Mouse (Mus musculus): ENCODE measurements at regions not wholly inside any gene's neighbourhood (a gene's known extent, or its start where the extent isn't known, plus 50 kb on each side); places are given as distances from the start of the nearest gene placed in this dataset.

DNA sequence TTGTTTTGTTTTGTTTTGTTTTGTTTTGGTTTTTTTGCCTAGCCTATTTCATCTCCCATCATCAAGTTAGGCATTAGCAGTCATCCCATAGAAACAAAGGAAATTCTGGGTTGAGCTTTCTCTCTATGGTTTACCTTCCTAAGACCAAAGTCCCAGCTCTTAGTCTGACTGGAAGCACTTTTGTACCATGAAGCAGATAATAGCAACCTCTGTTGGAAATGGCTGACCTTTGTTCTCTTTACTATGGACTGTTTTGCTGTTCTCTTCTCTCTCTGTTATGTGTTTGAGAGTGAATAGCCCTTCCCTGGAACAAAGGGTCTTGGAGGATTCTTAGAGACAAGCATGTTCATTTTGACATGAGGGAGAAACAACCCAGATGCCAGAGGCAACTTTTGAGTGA, 1681.7 kb upstream of the 5930422O12Rik start:
- Histone ChIP-seq H3K36me3 (ENCODE audit: control insufficient read depth, insufficient read depth, low read length, poor library complexity, severe bottlenecking) (no peaks in the 10 kb centered on the region), H3K4me1 (ENCODE audit: control insufficient read depth in 2 of 2, insufficient read depth in 2 of 2, low read length in 2 of 2, poor library complexity in 1 of 2) (no peaks in the 10 kb centered on the region), H3K27ac (ENCODE audit: insufficient read depth, low read depth, low read length, poor library complexity, severe bottlenecking) (no peak overlapping the region), H3K9ac (ENCODE audit: insufficient read depth, low read depth, low read length, poor library complexity, severe bottlenecking) (no peak overlapping the region), H3K4me3 (ENCODE audit: insufficient read depth in 1 of 2, low read depth in 1 of 2, low read length in 2 of 2, poor library complexity in 1 of 2, severe bottlenecking in 1 of 2) (no peak overlapping the region), H3K9me3 (ENCODE audit: control insufficient read depth, insufficient read depth, low read depth, low read length) (no peaks in the 10 kb centered on the region)
- DNase-seq (ENCODE audit: low read depth, low spot score): no peak
- in situ Hi-C loops (cut with MboI; ENCODE audit: low sequenced_read_pairs in 2 of 2, unreplicated experiment in 2 of 2): no loop called here
- no peak for TF ChIP-seq MAFK (IDR thresholded peaks at IDR 0.05; ENCODE audit: insufficient read depth, low read depth, low read length)
- no peak for TF ChIP-seq ZC3H11A (IDR thresholded peaks at IDR 0.05; ENCODE audit: borderline replicate concordance, low read depth, low read length)

DNA sequence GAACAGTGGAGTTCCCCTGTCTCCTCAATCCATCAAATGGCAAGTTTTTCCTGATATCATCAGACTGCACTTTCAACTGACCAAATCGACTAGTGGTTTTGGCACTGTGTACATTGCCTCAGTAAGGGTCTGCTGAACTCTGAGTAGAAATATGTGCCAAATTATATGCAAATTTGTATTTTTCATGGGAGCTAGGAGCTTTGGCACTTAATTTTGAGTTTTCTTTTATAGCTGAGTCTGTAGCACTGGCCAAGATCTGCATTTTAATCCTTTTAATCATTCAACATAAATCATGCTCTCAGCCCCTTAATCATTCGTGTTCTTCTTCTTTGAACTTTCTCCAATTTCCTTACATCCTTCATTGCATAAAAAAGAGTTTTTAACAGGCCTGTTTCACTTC, 1678.5 kb upstream of the 5930422O12Rik start:
- no peak overlapping the region for H3K9ac ChIP-seq (ENCODE audit: insufficient read depth, low read depth, low read length, poor library complexity, severe bottlenecking)
- H3K36me3 ChIP-seq (ENCODE audit: control insufficient read depth, insufficient read depth, low read length, poor library complexity, severe bottlenecking): no peaks in the 10 kb centered on the region
- no peak for TF ChIP-seq ZNF384 (IDR thresholded peaks at IDR 0.05; ENCODE audit: low read depth, low read length)
- no peak for TF ChIP-seq CHD2 (IDR thresholded peaks at IDR 0.05; ENCODE audit: low read depth, low read length)
- no peak for TF ChIP-seq HCFC1 (IDR thresholded peaks at IDR 0.05; ENCODE audit: borderline replicate concordance, insufficient read depth, low read length)
- no peak for TF ChIP-seq MAFK (IDR thresholded peaks at IDR 0.05; ENCODE audit: insufficient read depth, low read depth, low read length)
- no peak for TF ChIP-seq ZC3H11A (IDR thresholded peaks at IDR 0.05; ENCODE audit: borderline replicate concordance, low read depth, low read length)
- in situ Hi-C loops (cut with MboI; ENCODE audit: low sequenced_read_pairs in 2 of 2, unreplicated experiment in 2 of 2): no loop called here
- no peaks in the 10 kb centered on the region for H3K4me1 ChIP-seq (ENCODE audit: control insufficient read depth in 2 of 2, insufficient read depth in 2 of 2, low read length in 2 of 2, poor library complexity in 1 of 2)
- no peaks in the 10 kb centered on the region for H3K9me3 ChIP-seq (ENCODE audit: control insufficient read depth, insufficient read depth, low read depth, low read length)
- no peak for DNase-seq (ENCODE audit: low read depth, low spot score)
- H3K4me3 ChIP-seq (ENCODE audit: insufficient read depth in 1 of 2, low read depth in 1 of 2, low read length in 2 of 2, poor library complexity in 1 of 2, severe bottlenecking in 1 of 2): no peak overlapping the region
- no peak overlapping the region for H3K27ac ChIP-seq (ENCODE audit: insufficient read depth, low read depth, low read length, poor library complexity, severe bottlenecking)

DNA sequence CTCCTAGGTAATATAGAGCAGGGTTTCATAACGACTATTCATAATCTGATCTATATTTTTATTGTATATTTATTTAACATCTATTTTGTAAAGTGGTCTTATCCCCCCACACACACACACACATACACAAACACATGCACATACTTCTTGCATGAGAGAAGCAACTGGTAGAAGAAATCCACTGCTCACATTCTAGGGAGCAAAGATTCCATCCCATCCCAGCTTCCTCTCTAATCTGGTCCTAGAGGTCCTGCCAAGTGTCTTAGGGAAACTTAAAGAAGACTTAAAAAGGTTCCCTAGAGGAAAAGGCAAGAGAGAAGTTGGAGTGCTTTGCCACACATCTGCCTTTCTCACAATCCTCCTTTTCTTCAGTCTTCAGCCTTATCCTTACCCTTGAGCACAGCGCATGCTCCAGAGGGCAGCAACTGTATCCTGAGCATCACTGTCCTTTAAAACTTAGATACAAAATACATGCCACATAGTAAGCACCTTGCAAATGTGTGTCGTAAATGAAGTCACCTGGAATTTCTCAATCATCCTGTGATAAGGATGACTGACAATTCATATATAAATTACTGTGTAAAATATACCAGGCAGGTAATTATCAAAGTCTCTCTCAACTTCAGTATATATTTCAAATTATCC, 1677.9 kb upstream of the 5930422O12Rik start:
- in situ Hi-C loops (cut with MboI; ENCODE audit: low sequenced_read_pairs in 2 of 2, unreplicated experiment in 2 of 2): no loop called here
- Histone ChIP-seq H3K9me3 (ENCODE audit: control insufficient read depth, insufficient read depth, low read depth, low read length) (no peaks in the 10 kb centered on the region), H3K4me3 (ENCODE audit: insufficient read depth in 1 of 2, low read depth in 1 of 2, low read length in 2 of 2, poor library complexity in 1 of 2, severe bottlenecking in 1 of 2) (no peak overlapping the region), H3K4me1 (ENCODE audit: control insufficient read depth in 2 of 2, insufficient read depth in 2 of 2, low read length in 2 of 2, poor library complexity in 1 of 2) (no peaks in the 10 kb centered on the region), H3K36me3 (ENCODE audit: control insufficient read depth, insufficient read depth, low read length, poor library complexity, severe bottlenecking) (no peaks in the 10 kb centered on the region), H3K9ac (ENCODE audit: insufficient read depth, low read depth, low read length, poor library complexity, severe bottlenecking) (no peak overlapping the region), H3K27ac (ENCODE audit: insufficient read depth, low read depth, low read length, poor library complexity, severe bottlenecking) (no peak overlapping the region)
- DNase-seq (ENCODE audit: low read depth, low spot score): no peak
- TF ChIP-seq ZC3H11A (IDR thresholded peaks at IDR 0.05; ENCODE audit: borderline replicate concordance, low read depth, low read length) (no peak), CHD2 (IDR thresholded peaks at IDR 0.05; ENCODE audit: low read depth, low read length) (no peak)

DNA sequence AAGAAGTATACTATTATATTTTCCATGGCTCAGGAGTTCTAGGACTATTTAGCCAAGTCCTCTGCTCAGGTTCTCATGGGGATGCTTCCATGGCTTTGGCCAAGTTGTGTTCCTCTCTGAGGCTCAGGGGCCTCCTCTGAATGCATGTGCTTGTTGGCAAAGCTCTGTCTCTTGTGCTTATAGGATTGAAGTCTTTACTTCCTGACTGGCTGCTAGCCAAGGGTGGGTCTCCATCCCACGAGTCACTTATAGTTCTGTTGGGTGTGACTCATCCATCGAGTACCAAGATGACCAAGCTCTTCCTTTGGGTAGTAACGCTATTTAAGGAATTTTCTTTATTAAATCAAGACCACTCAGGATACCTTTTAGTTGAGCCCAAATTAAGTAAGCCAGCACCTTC, 1672.8 kb upstream of the 5930422O12Rik start:
- Histone ChIP-seq H3K4me1 (ENCODE audit: control insufficient read depth in 2 of 2, insufficient read depth in 2 of 2, low read length in 2 of 2, poor library complexity in 1 of 2) (no peaks in the 10 kb centered on the region), H3K9ac (ENCODE audit: insufficient read depth, low read depth, low read length, poor library complexity, severe bottlenecking) (no peak overlapping the region), H3K27ac (ENCODE audit: insufficient read depth, low read depth, low read length, poor library complexity, severe bottlenecking) (no peak overlapping the region), H3K36me3 (ENCODE audit: control insufficient read depth, insufficient read depth, low read length, poor library complexity, severe bottlenecking) (no peaks in the 10 kb centered on the region), H3K4me3 (ENCODE audit: insufficient read depth in 1 of 2, low read depth in 1 of 2, low read length in 2 of 2, poor library complexity in 1 of 2, severe bottlenecking in 1 of 2) (no peak overlapping the region), H3K9me3 (ENCODE audit: control insufficient read depth, insufficient read depth, low read depth, low read length) (no peaks in the 10 kb centered on the region)
- in situ Hi-C loops (cut with MboI; ENCODE audit: low sequenced_read_pairs in 2 of 2, unreplicated experiment in 2 of 2): no loop called here
- DNase-seq (ENCODE audit: low read depth, low spot score): no peak
- TF ChIP-seq MAFK (IDR thresholded peaks at IDR 0.05; ENCODE audit: insufficient read depth, low read depth, low read length) (no peak), ZC3H11A (IDR thresholded peaks at IDR 0.05; ENCODE audit: borderline replicate concordance, low read depth, low read length) (no peak), CHD2 (IDR thresholded peaks at IDR 0.05; ENCODE audit: low read depth, low read length) (no peak), HCFC1 (IDR thresholded peaks at IDR 0.05; ENCODE audit: borderline replicate concordance, insufficient read depth, low read length) (no peak), ZNF384 (IDR thresholded peaks at IDR 0.05; ENCODE audit: low read depth, low read length) (no peak)

DNA sequence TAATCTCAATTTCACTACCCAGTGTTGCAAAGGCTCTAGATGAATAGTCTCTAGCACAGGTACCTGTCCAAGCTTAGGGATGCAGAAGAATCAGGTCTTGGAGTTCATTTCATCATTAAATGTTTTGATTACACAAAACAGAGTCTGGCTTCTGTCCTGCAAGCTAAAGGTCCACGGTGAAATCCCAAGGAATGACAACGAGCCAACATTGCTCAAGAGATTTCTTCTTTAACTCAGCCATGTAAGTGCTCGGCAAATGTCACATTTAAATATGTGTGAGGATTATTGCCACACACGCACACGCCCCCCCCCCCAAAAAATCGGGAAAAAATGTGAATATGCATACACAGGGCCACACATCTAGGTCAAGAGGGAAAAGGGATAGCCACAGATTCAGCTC, 1666.4 kb upstream of the 5930422O12Rik start:
- no peak for DNase-seq (ENCODE audit: low read depth, low spot score)
- in situ Hi-C loops (cut with MboI; ENCODE audit: low sequenced_read_pairs in 2 of 2, unreplicated experiment in 2 of 2): no loop called here
- H3K27ac ChIP-seq (ENCODE audit: insufficient read depth, low read depth, low read length, poor library complexity, severe bottlenecking): no peak overlapping the region
- no peaks in the 10 kb centered on the region for H3K9me3 ChIP-seq (ENCODE audit: control insufficient read depth, insufficient read depth, low read depth, low read length)
- H3K4me3 ChIP-seq (ENCODE audit: insufficient read depth in 1 of 2, low read depth in 1 of 2, low read length in 2 of 2, poor library complexity in 1 of 2, severe bottlenecking in 1 of 2): no peak overlapping the region
- TF ChIP-seq ZNF384 (IDR thresholded peaks at IDR 0.05; ENCODE audit: low read depth, low read length) (no peak), CHD2 (IDR thresholded peaks at IDR 0.05; ENCODE audit: low read depth, low read length) (no peak), MAFK (IDR thresholded peaks at IDR 0.05; ENCODE audit: insufficient read depth, low read depth, low read length) (no peak), ZC3H11A (IDR thresholded peaks at IDR 0.05; ENCODE audit: borderline replicate concordance, low read depth, low read length) (no peak), HCFC1 (IDR thresholded peaks at IDR 0.05; ENCODE audit: borderline replicate concordance, insufficient read depth, low read length) (no peak)
- no peaks in the 10 kb centered on the region for H3K4me1 ChIP-seq (ENCODE audit: control insufficient read depth in 2 of 2, insufficient read depth in 2 of 2, low read length in 2 of 2, poor library complexity in 1 of 2)
- H3K9ac ChIP-seq (ENCODE audit: insufficient read depth, low read depth, low read length, poor library complexity, severe bottlenecking): no peak overlapping the region
- H3K36me3 ChIP-seq (ENCODE audit: control insufficient read depth, insufficient read depth, low read length, poor library complexity, severe bottlenecking): no peaks in the 10 kb centered on the region
